Mouse (Mus musculus): ENCODE data around the gene Vsnl1.

DNA sequence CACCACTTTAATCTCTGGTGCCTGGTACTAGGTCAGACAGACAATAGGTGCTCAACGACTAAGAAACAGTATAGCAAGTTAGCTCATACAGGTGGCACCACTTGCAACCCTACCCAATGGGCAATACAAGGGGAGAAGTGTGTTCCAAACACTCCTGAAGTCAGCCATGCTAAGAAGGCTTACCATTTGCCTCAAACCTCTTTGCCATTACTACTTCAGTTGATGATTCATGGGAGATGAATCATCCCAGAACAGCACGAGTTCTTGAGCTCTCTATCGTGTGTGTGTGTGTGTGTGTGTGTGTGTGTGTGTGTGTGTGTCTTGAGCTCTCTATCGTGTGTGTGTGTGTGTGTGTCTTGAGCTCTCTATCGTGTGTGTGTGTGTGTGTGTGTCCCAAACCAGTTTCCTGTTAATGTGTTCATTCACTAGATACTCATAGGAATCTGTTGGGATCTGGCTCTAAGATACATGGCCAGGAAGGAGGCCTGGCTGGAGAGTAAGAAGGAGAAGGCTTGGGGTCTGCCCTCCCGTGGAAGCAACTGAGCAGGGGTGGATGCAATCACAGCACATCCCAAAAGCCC, 94.3 kb downstream of the Vsnl1 start:
- TF ChIP-seq CTCF (IDR thresholded peaks at IDR 0.05), result no peak
- TF ChIP-seq EP300 (IDR thresholded peaks at IDR 0.05; ENCODE audit: insufficient read depth, low read depth, low read length), result no peak

Data from heart, adult 2 months (tissue).